46 mouse cellular contexts compared by ENCODE assay signal in genomic region chr4:120544896-120545295, GRCm38 (mm10). TPM values are rescaled to one million over a fixed set of nuclear protein-coding genes. Genes with fewer than 3 reads are reported as not detected.
"Had no signal": no experiment of that assay in that cellular context is flagged by ENCODE, and none has a peak within 500 bp of the region (broad histone marks: within the 10 kb centered on the region; RNA-seq: fewer than 3 reads in every experiment).

No protein-coding gene starts in this region.

- H3K27me3 ChIP-seq: limb, embryonic 12.5 days; limb, embryonic 13.5 days; limb, embryonic 15.5 days; liver, embryonic 12.5 days; liver, embryonic 13.5 days; liver, embryonic 15.5 days; lung, embryonic 15.5 days; megakaryocyte, embryonic 14.5 days; midbrain, embryonic 12.5 days; midbrain, embryonic 13.5 days; midbrain, embryonic 15.5 days; neural tube, embryonic 12.5 days had no signal

- H3K9ac ChIP-seq: limb, embryonic 12.5 days; limb, embryonic 13.5 days; limb, embryonic 15.5 days; liver, embryonic 12.5 days; liver, embryonic 13.5 days; liver, embryonic 14.5 days; liver, embryonic 15.5 days; liver, postnatal 0 days; lung, embryonic 14.5 days; lung, embryonic 15.5 days; midbrain, embryonic 12.5 days; midbrain, embryonic 13.5 days; midbrain, embryonic 15.5 days; neural tube, embryonic 12.5 days had no signal

- DNase-seq: left cerebral cortex, postnatal 4 days; liver; liver, embryonic 13.5 days; liver, postnatal 0 days; lung, adult 18-20 months; lung, adult 2 months; lung, embryonic 14.5 days; lung, postnatal 10 days; lung, postnatal 14 days; lung, postnatal 36 days; lung, postnatal 4 days; midbrain, embryonic 14.5 days had no signal

- H3K27ac ChIP-seq: limb, embryonic 10.5 days; limb, embryonic 12.5 days; limb, embryonic 13.5 days; limb, embryonic 15.5 days; liver, embryonic 12.5 days; liver, embryonic 13.5 days; liver, embryonic 14.5 days; liver, embryonic 15.5 days; lung, embryonic 15.5 days; macrophage; midbrain, embryonic 10.5 days; midbrain, embryonic 12.5 days; midbrain, embryonic 13.5 days; midbrain, embryonic 15.5 days; neural tube, embryonic 12.5 days had no signal

- H3K4me1 ChIP-seq: limb, embryonic 10.5 days; limb, embryonic 12.5 days; limb, embryonic 13.5 days; limb, embryonic 15.5 days; liver, embryonic 12.5 days; liver, embryonic 13.5 days; liver, embryonic 15.5 days; lung, embryonic 15.5 days; megakaryocyte, embryonic 14.5 days; midbrain, embryonic 10.5 days; midbrain, embryonic 12.5 days; midbrain, embryonic 13.5 days; midbrain, embryonic 15.5 days; neural tube, embryonic 12.5 days had no signal

- H3K4me3 ChIP-seq: limb, embryonic 10.5 days; limb, embryonic 12.5 days; limb, embryonic 13.5 days; limb, embryonic 15.5 days; liver, embryonic 12.5 days; liver, embryonic 13.5 days; liver, embryonic 15.5 days; lung, embryonic 15.5 days; megakaryocyte, embryonic 14.5 days; midbrain, embryonic 10.5 days; midbrain, embryonic 12.5 days; midbrain, embryonic 13.5 days; midbrain, embryonic 15.5 days; myocyte; neural tube, embryonic 12.5 days had no signal

RNA-seq across cellular contexts. Expression of gene Slfnl1, which starts 12.9 kb away (rescaled TPM):
- total RNA-seq: left cerebral cortex, postnatal 25 days; left cerebral cortex, postnatal 36 days; liver, adult 2 months; megakaryocyte progenitor cell, adult 5-6 weeks; megakaryocyte-erythroid progenitor cell, adult 5-6 weeks had no signal
- polyA plus RNA-seq: limb, embryonic 10.5 days; limb, embryonic 11.5 days; limb, embryonic 12.5 days; limb, embryonic 13.5 days; limb, embryonic 15.5 days; liver, embryonic 11.5 days; liver, embryonic 12.5 days; liver, embryonic 13.5 days; liver, embryonic 14.5 days; liver, embryonic 15.5 days; liver, embryonic 16.5 days; liver, postnatal 0 days; lung, embryonic 15.5 days; lung, embryonic 16.5 days; lung, postnatal 0 days; macrophage; midbrain, embryonic 10.5 days; midbrain, embryonic 11.5 days; midbrain, embryonic 13.5 days; midbrain, embryonic 14.5 days; midbrain, embryonic 15.5 days; midbrain, embryonic 16.5 days; midbrain, postnatal 0 days; myocyte; neural tube, embryonic 11.5 days; neural tube, embryonic 12.5 days had no signal

RNA-seq across cellular contexts. Expression of gene Gm8439, which starts 43.6 kb away (rescaled TPM):
- total RNA-seq: left cerebral cortex, postnatal 10 days; left cerebral cortex, postnatal 14 days; left cerebral cortex, postnatal 25 days; left cerebral cortex, postnatal 36 days; left cerebral cortex, postnatal 4 days; liver, adult 2 months; megakaryocyte progenitor cell, adult 5-6 weeks; megakaryocyte-erythroid progenitor cell, adult 5-6 weeks; midbrain, postnatal 0 days; monocyte, adult 5-6 weeks had no signal
- polyA plus RNA-seq: limb, embryonic 10.5 days; limb, embryonic 11.5 days; limb, embryonic 12.5 days; limb, embryonic 13.5 days; limb, embryonic 14.5 days; limb, embryonic 15.5 days; liver, adult 2 months; liver, embryonic 11.5 days; liver, embryonic 12.5 days; liver, embryonic 13.5 days; liver, embryonic 14.5 days; liver, embryonic 15.5 days; lung, adult 2 months; lung, embryonic 14.5 days; lung, embryonic 15.5 days; lung, embryonic 16.5 days; lung, postnatal 0 days; macrophage; midbrain, embryonic 10.5 days; midbrain, embryonic 11.5 days; midbrain, embryonic 12.5 days; midbrain, embryonic 13.5 days; midbrain, embryonic 14.5 days; midbrain, embryonic 15.5 days; midbrain, embryonic 16.5 days; midbrain, postnatal 0 days; myocyte; neural tube, embryonic 11.5 days; neural tube, embryonic 12.5 days had no signal
